Mouse (Mus musculus) heart, embryonic 11.5 days (tissue): ENCODE measurements around the gene Efna3. TPM values are rescaled to one million over a fixed set of nuclear protein-coding genes. Genes with fewer than 3 reads are reported as not detected.
A peak's percentile ranks its signal among the peaks of the same experiment; 100 is the strongest.

Source experiments
- ATAC-seq: fragments of 200-750 bp; cut with Nextera tagmentation; replicated peaks from 2 replicates; pipeline ENCODE4 v1.8.0; 2017; ENCODE audit warnings: moderate library complexity; ENCODE audit not compliant: insufficient number of reproducible peaks, low FRiP score, low TSS enrichment
- H3K27ac ChIP-seq: fragments of 300-500 bp; sonication (generic); 2 replicates; pipeline ENCODE4 v1.5.1; 2014; ENCODE audit warnings: mild to moderate bottlenecking, low read depth, low read length
- H3K27me3 ChIP-seq: fragments of 300-500 bp; sonication (generic); 2 replicates; pipeline ENCODE4 v1.6.1; 2014; ENCODE audit warnings: mild to moderate bottlenecking, low read length, mixed read lengths; ENCODE audit not compliant: control insufficient read depth, insufficient read depth
- H3K36me3 ChIP-seq: fragments of 300-500 bp; sonication (generic); 2 replicates; pipeline ENCODE4 v1.6.1; 2014; ENCODE audit warnings: mild to moderate bottlenecking, low read length, moderate library complexity, mixed read lengths; ENCODE audit not compliant: control insufficient read depth, insufficient read depth
- H3K4me1 ChIP-seq: fragments of 300-500 bp; sonication (generic); 2 replicates; pipeline ENCODE4 v1.6.1; 2014; ENCODE audit warnings: low read length; ENCODE audit not compliant: control insufficient read depth, insufficient read depth
- H3K4me2 ChIP-seq: fragments of 300-500 bp; sonication (generic); 2 replicates; pipeline ENCODE4 v1.6.1; 2014; ENCODE audit warnings: mild to moderate bottlenecking, moderate library complexity
- H3K4me3 ChIP-seq: fragments of 300-500 bp; sonication (generic); 2 replicates; pipeline ENCODE4 v1.5.1; 2014; ENCODE audit warnings: low read depth, low read length
- H3K9ac ChIP-seq: fragments of 300-500 bp; sonication (generic); 2 replicates; pipeline ENCODE4 v1.6.1; 2014; ENCODE audit warnings: mild to moderate bottlenecking, low read depth, low read length, moderate library complexity
- H3K9me3 ChIP-seq: fragments of 300-500 bp; sonication (generic); replicated peaks from 2 replicates; pipeline ENCODE4 v1.6.1; 2016; ENCODE audit warnings: low read length; ENCODE audit not compliant: control insufficient read depth
- WGBS: fragments of 180-500 bp; shearing (Covaris S2); extraction: QIAGEN DNeasy Blood & Tissue Kit; methylation state at CpG from one replicate; pipeline ENCODE4 v1.1.7; 2014; ENCODE audit not compliant: insufficient replicate concordance; 5-methylcytosine and 5-hydroxymethylcytosine counted together
- polyA plus RNA-seq: library from polyadenylated mRNA; unstranded; fragments of >200 nt; fragmentation: Nextera tagmentation; extraction: Ambion mirVana; gene quantifications from 2 replicates; pipeline ENCODE4 v1.2.1, GENCODE M21; 2014

The Efna3 gene
- polyA plus RNA-seq, 1 experiment from 2014 or later = 1.9 TPM

- ATAC-seq = no peak
- peak overlapping the region; percentile 72 for H3K4me2 ChIP-seq
- H3K9ac ChIP-seq = peak overlapping the region; percentile 28; the same call in 1 of the 2 replicates
- 20% methylated on average over 40 of the region's 40 CpGs for WGBS
- H3K27ac ChIP-seq = no peak overlapping the region
- H3K36me3 ChIP-seq = no peaks in the 10 kb centered on the region
- H3K27me3 ChIP-seq = peaks cover 47% of the 10 kb centered on the region
- H3K4me3 ChIP-seq = peak overlapping the region; percentile 39
- H3K4me1 ChIP-seq = peaks cover 38% of the 10 kb centered on the region
- H3K9me3 ChIP-seq = no peaks in the 10 kb centered on the region
Measured at GRCm38 (mm10) chr3:89315930-89316831, 6.6 kb downstream of the Efna3 start.

GRCm38 (mm10) chr3:89315195-89315929 is 7.4 kb downstream of the Efna3 start:
- Histone ChIP-seq H3K27ac (no peak overlapping the region), H3K4me3 (peak overlapping the region; percentile 39), H3K36me3 (no peaks in the 10 kb centered on the region), H3K27me3 (peaks cover 39% of the 10 kb centered on the region), H3K4me2 (peak overlapping the region; percentile 72), H3K4me1 (peaks cover 30% of the 10 kb centered on the region), H3K9me3 (no peaks in the 10 kb centered on the region), H3K9ac (peak overlapping the region; percentile 66)
- WGBS = 9% methylated on average over 26 of the region's 26 CpGs
- ATAC-seq = 0 out of 2 replicates have a peak, but pooled peaks have one; percentile 28

DNA sequence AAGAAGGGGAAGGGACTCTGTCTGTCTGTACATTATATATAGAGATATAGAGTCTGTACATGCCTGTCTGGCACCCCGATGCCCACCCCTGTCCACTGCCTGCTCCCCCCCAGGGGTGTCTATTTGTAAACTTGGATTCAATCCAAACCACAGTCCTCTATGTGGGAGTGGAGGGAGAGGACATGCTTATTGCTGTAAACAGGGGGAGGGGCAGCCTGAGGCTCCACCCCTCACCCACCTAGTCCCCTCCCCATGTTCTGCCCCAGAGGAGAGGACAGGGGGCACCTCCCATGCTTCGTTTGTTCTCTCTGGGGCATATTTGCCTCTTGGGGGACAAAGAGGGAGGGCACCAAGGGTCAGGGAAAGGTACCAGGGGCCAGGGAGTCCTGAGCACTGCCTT is 8.0 kb downstream of the Efna3 start:
- ATAC-seq = no peak
- Histone ChIP-seq H3K4me1 (peaks cover 24% of the 10 kb centered on the region), H3K9me3 (no peaks in the 10 kb centered on the region), H3K9ac (peak overlapping the region; percentile 66), H3K36me3 (no peaks in the 10 kb centered on the region), H3K27ac (no peak overlapping the region), H3K4me2 (peak overlapping the region; percentile 72), H3K27me3 (peaks cover 33% of the 10 kb centered on the region), H3K4me3 (no peak overlapping the region)
- WGBS = 42% methylated on average over 2 of the region's 2 CpGs

DNA sequence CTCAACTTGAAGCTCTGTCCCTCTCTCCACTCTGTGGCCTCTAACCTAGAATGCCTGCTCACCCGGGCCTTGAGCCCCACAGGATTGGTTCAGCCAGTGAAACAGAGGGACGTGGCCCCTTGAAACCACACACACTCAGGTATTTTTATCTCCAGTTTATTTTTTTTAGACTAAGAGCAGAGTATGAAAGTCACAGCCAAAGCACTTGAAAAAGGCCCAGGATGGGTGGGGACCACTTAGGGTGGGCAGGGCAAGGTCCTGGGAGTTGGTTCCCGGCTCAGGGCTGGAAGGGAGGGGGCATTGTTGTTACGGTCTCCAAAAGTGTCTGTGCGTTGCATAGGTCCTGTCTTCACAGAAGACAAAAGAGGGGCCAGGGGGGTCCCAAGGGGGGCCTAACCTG is 8.4 kb downstream of the Efna3 start:
- H3K27ac ChIP-seq = no peak overlapping the region
- peaks cover 28% of the 10 kb centered on the region for H3K27me3 ChIP-seq
- no peaks in the 10 kb centered on the region for H3K36me3 ChIP-seq
- no peak for ATAC-seq
- no peak overlapping the region for H3K4me3 ChIP-seq
- H3K9ac ChIP-seq = no peak overlapping the region
- H3K4me2 ChIP-seq = no peak overlapping the region
- H3K9me3 ChIP-seq = no peaks in the 10 kb centered on the region
- 58% methylated on average over 5 of the region's 5 CpGs for WGBS
- H3K4me1 ChIP-seq = peaks cover 20% of the 10 kb centered on the region

- no peak overlapping the region for H3K4me3 ChIP-seq
- WGBS = 7% methylated on average over 9 of the region's 9 CpGs
Measured at GRCm38 (mm10) chr3:89308089-89308488, 14.7 kb downstream of the Efna3 start.

DNA sequence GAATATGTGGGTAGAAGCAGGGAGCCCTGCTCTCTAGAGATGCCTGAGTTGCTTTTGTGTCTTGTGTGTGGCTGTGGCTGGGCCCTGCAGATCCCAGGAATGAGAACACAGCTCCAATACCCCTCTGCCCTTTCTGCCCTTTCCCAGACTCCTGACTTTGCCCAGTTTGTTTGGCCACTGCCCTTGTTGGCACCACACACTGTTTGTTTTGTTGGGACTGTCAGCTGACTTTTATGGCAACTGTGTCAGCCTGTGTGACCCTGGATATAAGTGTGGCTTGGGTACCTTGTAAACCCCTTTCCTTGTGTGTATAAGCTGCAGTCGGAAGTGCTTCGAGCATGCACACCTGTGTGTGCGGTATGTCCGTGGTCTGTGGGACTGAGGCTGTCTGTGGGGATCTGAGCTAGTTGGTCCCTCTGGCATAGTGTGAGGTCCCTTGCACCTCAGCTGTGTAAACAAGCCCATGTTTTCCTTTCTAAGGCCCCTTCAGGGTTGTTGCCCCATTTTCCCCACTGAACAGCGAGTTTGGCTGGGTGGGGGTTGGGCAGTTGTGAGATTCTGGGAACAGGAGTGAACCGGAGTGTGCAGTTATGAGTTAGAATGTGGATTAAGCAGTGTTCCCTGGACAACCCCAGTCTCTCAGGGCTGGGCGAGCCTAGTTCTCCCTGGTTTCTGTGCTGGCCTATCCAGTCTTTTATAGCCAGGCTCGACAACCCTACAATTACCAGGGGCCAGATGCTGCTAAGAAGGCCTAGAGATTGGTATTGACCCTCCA is 17.0 kb downstream of the Efna3 start:
- ATAC-seq = no peak
- H3K27me3 ChIP-seq = no peaks in the 10 kb centered on the region
- H3K36me3 ChIP-seq = no peaks in the 10 kb centered on the region
- no peak overlapping the region for H3K4me2 ChIP-seq
- no peak overlapping the region for H3K9ac ChIP-seq
- no peak overlapping the region for H3K4me3 ChIP-seq
- no peak overlapping the region for H3K27ac ChIP-seq
- WGBS = 70% methylated on average over 8 of the region's 8 CpGs
- H3K4me1 ChIP-seq = no peaks in the 10 kb centered on the region
- H3K9me3 ChIP-seq = no peaks in the 10 kb centered on the region

More at GRCm38 (mm10) chr3:89308089-89308488, 14.7 kb downstream of the Efna3 start:
- no peak overlapping the region for H3K9ac ChIP-seq
- H3K36me3 ChIP-seq = no peaks in the 10 kb centered on the region
- no peaks in the 10 kb centered on the region for H3K4me1 ChIP-seq
- no peaks in the 10 kb centered on the region for H3K9me3 ChIP-seq
- H3K4me2 ChIP-seq = no peak overlapping the region
- ATAC-seq = peak; percentile 53; the same call in 1 of the 2 replicates
- no peaks in the 10 kb centered on the region for H3K27me3 ChIP-seq
- no peak overlapping the region for H3K27ac ChIP-seq

DNA sequence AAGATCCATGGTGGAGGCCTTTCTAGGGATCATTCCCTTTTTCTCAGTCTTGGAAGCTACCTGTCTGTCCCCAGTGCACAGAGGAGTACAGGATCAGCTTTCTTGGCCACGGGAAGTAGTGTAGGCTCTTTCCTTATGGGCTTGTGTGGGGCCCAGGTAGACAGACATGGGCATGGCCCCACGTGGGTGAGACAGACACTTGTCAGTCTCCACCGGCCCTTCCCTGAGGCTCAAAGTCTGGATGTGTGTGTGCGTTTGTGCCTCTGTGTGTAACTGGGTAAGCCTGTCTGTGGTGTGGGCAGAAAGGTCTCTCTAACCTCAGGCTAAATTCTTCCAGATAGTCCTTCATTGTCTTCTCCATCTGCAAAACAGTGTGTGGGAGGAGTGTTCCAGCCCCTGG is 17.7 kb downstream of the Efna3 start:
- H3K4me3 ChIP-seq = no peak overlapping the region
- H3K9me3 ChIP-seq = no peaks in the 10 kb centered on the region
- no peaks in the 10 kb centered on the region for H3K4me1 ChIP-seq
- ATAC-seq = no peak
- 66% methylated on average over 4 of the region's 4 CpGs for WGBS
- no peak overlapping the region for H3K9ac ChIP-seq
- no peaks in the 10 kb centered on the region for H3K36me3 ChIP-seq
- no peak overlapping the region for H3K4me2 ChIP-seq
- no peaks in the 10 kb centered on the region for H3K27me3 ChIP-seq
- H3K27ac ChIP-seq = no peak overlapping the region

GRCm38 (mm10) chr3:89304440-89304839 is 18.3 kb downstream of the Efna3 start:
- no peak overlapping the region for H3K27ac ChIP-seq
- 55% methylated on average over 6 of the region's 6 CpGs for WGBS

More at GRCm38 (mm10) chr3:89304440-89304839, 18.3 kb downstream of the Efna3 start:
- Histone ChIP-seq H3K4me3 (no peak overlapping the region), H3K4me2 (no peak overlapping the region), H3K4me1 (peaks cover 1% of the 10 kb centered on the region; the same call in 1 of the 2 replicates), H3K9ac (no peak overlapping the region), H3K27me3 (no peaks in the 10 kb centered on the region), H3K36me3 (no peaks in the 10 kb centered on the region), H3K9me3 (no peaks in the 10 kb centered on the region)
- ATAC-seq = no peak
